Mouse (Mus musculus): ENCODE measurements around the gene Rhbdf1. TPM values are rescaled to one million over a fixed set of nuclear protein-coding genes. Genes with fewer than 3 reads are reported as not detected.
"Not testable (repeated sequence)": the region's sequence is repeated elsewhere in the genome, so short reads cannot be mapped to it uniquely, and the experiment has no call there.

The Rhbdf1 gene
- polyA plus RNA-seq, 1 experiment from 2014 or later = 39.5 TPM

GRCm38 (mm10) chr11:32219287-32219686, 2.8 kb downstream of the Rhbdf1 start:
- Histone ChIP-seq H3K4me1 (ENCODE audit: control insufficient read depth, insufficient read depth, low read length) (peaks cover 26% of the 10 kb centered on the region), H3K4me3 (ENCODE audit: low read length) (no peak overlapping the region), H3K4me2 (replicated peaks; ENCODE audit: low read depth, low read length) (no peak overlapping the region), H3K9ac (ENCODE audit: low read depth, low read length) (no peak overlapping the region), H3K36me3 (ENCODE audit: control insufficient read depth, insufficient read depth, low read length) (peaks cover 13% of the 10 kb centered on the region; the same call in 1 of the 2 replicates), H3K27me3 (ENCODE audit: control insufficient read depth, insufficient read depth, low read length) (no peaks in the 10 kb centered on the region), H3K9me3 (ENCODE audit: control insufficient read depth, low read length) (no peaks in the 10 kb centered on the region), H3K27ac (ENCODE audit: low read depth, low read length) (no peak overlapping the region)
- 91% methylated on average over 10 of the region's 10 CpGs for WGBS
- ATAC-seq (ENCODE audit: low FRiP score, low TSS enrichment) = no peak

GRCm38 (mm10) chr11:32218501-32219050, 3.5 kb downstream of the Rhbdf1 start:
- 65% methylated on average over 6 of the region's 6 CpGs for WGBS
- ATAC-seq (ENCODE audit: low FRiP score, low TSS enrichment) = no peak
- H3K9ac ChIP-seq (ENCODE audit: low read depth, low read length) = no peak overlapping the region
- no peak overlapping the region for H3K27ac ChIP-seq (ENCODE audit: low read depth, low read length)
- H3K27me3 ChIP-seq (ENCODE audit: control insufficient read depth, insufficient read depth, low read length) = no peaks in the 10 kb centered on the region
- peaks cover 25% of the 10 kb centered on the region for H3K4me1 ChIP-seq (ENCODE audit: control insufficient read depth, insufficient read depth, low read length)
- no peak overlapping the region for H3K4me2 ChIP-seq (replicated peaks; ENCODE audit: low read depth, low read length)
- H3K36me3 ChIP-seq (ENCODE audit: control insufficient read depth, insufficient read depth, low read length) = peaks cover 20% of the 10 kb centered on the region
- no peak overlapping the region for H3K4me3 ChIP-seq (ENCODE audit: low read length)
- H3K9me3 ChIP-seq (ENCODE audit: control insufficient read depth, low read length) = no peaks in the 10 kb centered on the region

DNA sequence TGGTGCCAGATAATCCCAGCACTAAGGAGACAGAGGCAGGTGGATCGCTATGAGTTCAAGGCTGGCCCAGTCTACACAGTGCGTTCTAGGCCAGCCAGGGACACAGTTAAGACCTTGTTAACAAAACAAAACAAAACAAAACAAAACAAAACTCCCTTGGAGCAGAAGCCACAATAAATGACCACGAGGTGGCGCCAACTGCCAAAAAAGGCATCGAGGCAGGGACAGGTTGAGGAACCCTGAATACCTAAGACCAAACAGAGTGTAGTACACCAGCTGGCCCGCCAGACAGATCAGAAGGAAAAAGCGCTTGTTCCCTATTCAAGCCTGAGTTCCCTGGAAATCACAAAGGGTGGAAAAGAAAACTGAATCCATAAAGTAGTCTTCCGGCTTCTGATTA, 5.2 kb downstream of the Rhbdf1 start:
- Histone ChIP-seq H3K4me3 (ENCODE audit: low read length) (no peak overlapping the region), H3K36me3 (ENCODE audit: control insufficient read depth, insufficient read depth, low read length) (peaks cover 37% of the 10 kb centered on the region), H3K4me2 (replicated peaks; ENCODE audit: low read depth, low read length) (no peak overlapping the region), H3K9ac (ENCODE audit: low read depth, low read length) (no peak overlapping the region), H3K9me3 (ENCODE audit: control insufficient read depth, low read length) (no peaks in the 10 kb centered on the region), H3K27me3 (ENCODE audit: control insufficient read depth, insufficient read depth, low read length) (no peaks in the 10 kb centered on the region), H3K27ac (ENCODE audit: low read depth, low read length) (no peak overlapping the region), H3K4me1 (ENCODE audit: control insufficient read depth, insufficient read depth, low read length) (peaks cover 13% of the 10 kb centered on the region; the same call in 1 of the 2 replicates)
- ATAC-seq (ENCODE audit: low FRiP score, low TSS enrichment) = no peak
- WGBS = 26% methylated on average over 8 of the region's 8 CpGs

DNA sequence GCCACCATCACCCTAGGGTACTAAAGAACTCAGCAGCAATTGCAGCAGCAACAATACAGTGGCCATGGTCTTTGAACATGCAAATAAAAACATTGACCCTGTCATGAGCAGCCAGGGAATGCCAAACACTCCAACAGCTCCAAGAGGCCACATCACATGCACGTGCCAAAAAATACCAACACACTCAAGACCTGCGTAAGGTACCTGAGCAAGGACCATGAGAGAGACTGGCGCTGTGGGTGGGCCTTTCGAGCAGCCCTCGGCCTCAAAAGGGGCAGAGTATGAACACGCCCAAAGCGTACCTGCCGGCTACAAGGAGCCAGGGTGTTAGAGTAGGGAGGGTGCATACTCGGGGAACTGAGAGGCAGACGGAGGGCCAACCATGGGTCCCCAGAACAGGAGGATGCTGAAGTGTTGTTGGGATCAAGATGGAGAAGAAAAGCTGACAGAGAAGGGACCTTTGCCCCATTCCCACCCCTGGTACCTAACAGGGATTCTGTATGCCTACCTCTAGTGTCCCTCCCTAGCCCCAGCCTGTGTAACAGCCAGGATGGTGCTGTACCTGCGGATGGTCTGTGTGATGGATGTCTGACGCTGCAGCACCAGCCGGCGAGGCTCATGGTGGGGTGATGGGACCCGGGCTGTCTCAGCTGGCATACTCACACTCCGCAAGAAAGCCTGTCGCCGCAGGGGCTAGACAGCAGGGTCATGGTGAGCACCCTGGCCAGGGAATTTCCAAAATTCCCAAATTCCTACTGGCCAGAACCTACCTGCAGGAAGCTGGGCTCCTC, 6.5 kb downstream of the Rhbdf1 start:
- Histone ChIP-seq H3K27me3 (ENCODE audit: control insufficient read depth, insufficient read depth, low read length) (no peaks in the 10 kb centered on the region), H3K9me3 (ENCODE audit: control insufficient read depth, low read length) (no peaks in the 10 kb centered on the region), H3K27ac (ENCODE audit: low read depth, low read length) (no peak overlapping the region), H3K4me2 (replicated peaks; ENCODE audit: low read depth, low read length) (no peak overlapping the region), H3K4me3 (ENCODE audit: low read length) (no peak overlapping the region), H3K4me1 (ENCODE audit: control insufficient read depth, insufficient read depth, low read length) (peaks cover 8% of the 10 kb centered on the region; the same call in 1 of the 2 replicates), H3K9ac (ENCODE audit: low read depth, low read length) (no peak overlapping the region), H3K36me3 (ENCODE audit: control insufficient read depth, insufficient read depth, low read length) (peaks cover 48% of the 10 kb centered on the region)
- WGBS = 94% methylated on average over 18 of the region's 18 CpGs
- no peak for ATAC-seq (ENCODE audit: low FRiP score, low TSS enrichment)

DNA sequence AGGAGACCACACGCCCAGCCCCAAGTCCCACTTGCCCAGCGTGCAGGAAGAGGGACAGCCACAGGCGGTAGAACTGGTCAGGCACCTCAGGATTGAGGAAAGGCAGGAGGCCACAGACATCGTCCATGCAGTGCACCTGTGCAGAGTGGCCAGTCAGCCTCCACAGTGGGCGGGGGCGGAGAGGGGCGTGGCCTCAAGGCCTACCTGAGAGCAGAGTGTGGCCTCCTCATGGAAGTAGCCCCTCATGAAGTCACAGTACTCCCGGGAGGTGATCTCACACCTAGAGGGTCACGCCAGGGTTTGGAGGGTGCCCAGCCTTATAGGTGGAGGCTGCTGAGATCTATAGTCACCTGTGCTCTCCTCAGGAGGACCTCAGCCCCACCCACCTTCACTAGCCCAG, 11.5 kb downstream of the Rhbdf1 start:
- Histone ChIP-seq H3K4me2 (replicated peaks; ENCODE audit: low read depth, low read length) (no peak overlapping the region), H3K9ac (ENCODE audit: low read depth, low read length) (no peak overlapping the region), H3K27ac (ENCODE audit: low read depth, low read length) (no peak overlapping the region), H3K4me3 (ENCODE audit: low read length) (no peak overlapping the region), H3K4me1 (ENCODE audit: control insufficient read depth, insufficient read depth, low read length) (peaks cover 4% of the 10 kb centered on the region; the same call in 1 of the 2 replicates), H3K9me3 (ENCODE audit: control insufficient read depth, low read length) (no peaks in the 10 kb centered on the region), H3K36me3 (ENCODE audit: control insufficient read depth, insufficient read depth, low read length) (peaks cover 74% of the 10 kb centered on the region), H3K27me3 (ENCODE audit: control insufficient read depth, insufficient read depth, low read length) (no peaks in the 10 kb centered on the region)
- 85% methylated on average over 9 of the region's 9 CpGs for WGBS
- ATAC-seq (ENCODE audit: low FRiP score, low TSS enrichment) = no peak

DNA sequence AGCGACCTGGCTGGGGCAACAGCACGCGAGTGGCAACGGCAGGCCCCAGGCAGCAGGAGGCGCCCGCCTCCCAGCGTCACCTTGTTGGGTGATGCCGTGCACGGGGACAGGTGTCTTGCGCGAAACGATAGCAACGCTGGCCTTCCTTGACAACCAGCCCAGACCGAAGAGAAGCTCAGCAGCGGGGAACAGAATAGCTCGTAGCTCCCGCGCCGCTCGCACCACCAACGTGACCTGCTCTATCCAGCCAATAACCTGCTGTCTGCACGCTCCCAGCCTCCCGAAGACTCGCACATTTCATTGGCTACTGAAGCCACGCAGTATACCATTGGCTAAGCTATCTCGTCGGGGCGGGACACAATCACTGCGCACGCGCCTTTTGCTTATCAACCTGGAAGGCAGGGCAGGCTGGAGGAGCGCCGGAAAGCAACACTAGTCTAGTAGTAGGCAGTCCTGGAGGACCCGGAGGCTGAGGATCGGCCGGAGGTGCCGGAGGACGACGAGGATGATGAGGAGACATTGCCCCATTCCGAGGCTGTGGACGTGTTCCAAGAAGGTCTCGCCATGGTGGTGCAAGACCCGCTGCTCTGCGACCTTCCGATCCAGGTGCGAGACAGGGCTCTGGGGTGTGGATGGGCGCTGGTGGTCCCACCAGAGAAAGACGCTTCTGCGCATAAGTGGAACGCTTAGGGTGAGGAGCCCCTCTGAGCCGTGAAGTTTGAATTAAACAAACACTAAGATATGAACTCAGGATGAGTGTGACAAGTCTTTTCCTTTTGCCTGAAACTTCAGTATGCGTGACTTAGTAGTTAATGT, 16.8 kb downstream of the Rhbdf1 start, which contains the start of gene Snrnp25:
Gene Snrnp25, plus strand, starts transcription at position 358 of the 816 bp plus-strand sequence.
- Histone ChIP-seq H3K27me3 (ENCODE audit: control insufficient read depth, insufficient read depth, low read length) (no peaks in the 10 kb centered on the region), H3K4me3 (ENCODE audit: low read length) (peak within 1 kb of the TSS; percentile 76), H3K36me3 (ENCODE audit: control insufficient read depth, insufficient read depth, low read length) (peaks cover 28% of the 10 kb centered on the region), H3K9ac (ENCODE audit: low read depth, low read length) (peak within 1 kb of the TSS; percentile 80), H3K4me2 (replicated peaks; ENCODE audit: low read depth, low read length) (peak within 1 kb of the TSS; percentile 82), H3K4me1 (ENCODE audit: control insufficient read depth, insufficient read depth, low read length) (peaks cover 5% of the 10 kb centered on the region; the same call in 1 of the 2 replicates), H3K27ac (ENCODE audit: low read depth, low read length) (no peak within 1 kb of the TSS), H3K9me3 (ENCODE audit: control insufficient read depth, low read length) (no peaks in the 10 kb centered on the region)
- under 1% methylated on average over 52 of the region's 52 CpGs for WGBS
- ATAC-seq (ENCODE audit: low FRiP score, low TSS enrichment) = peak; percentile 100

DNA sequence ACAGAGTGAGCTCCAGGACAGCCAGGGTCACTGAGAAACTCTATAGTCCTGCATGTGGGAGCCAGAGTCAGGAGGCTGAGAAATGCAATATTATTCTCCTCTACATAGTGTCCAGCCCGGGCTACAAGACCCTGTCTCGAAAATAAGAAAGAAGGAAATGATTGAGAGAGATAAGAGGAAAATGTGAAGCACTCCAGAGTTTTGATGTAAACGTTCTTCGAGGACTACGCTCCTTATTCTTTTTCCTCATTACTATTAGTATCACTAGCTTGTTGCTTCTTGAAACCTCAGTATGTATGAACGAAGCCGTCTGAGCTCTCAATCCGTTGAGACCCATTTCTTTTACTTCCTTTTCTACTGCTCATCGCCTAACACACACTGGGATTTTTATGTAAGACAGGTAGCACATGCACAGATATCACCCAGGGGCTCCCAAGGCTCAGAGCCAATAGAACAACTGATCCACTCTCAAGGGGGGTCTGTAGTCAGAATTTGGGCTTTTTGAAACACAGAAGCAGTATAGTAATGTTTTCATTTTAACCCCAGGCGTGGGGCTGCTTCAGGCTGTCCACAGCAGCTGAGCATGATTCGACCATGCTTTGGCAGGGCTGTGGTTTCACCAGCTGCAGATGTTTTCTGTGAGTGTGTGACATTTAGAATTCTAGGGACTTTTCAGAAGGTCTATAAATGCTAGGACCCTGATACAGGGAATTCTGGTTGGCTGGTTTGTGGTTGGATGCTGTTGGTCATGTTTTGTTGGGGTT, 20.0 kb downstream of the Rhbdf1 start:
- H3K4me3 ChIP-seq (ENCODE audit: low read length) = no peak overlapping the region
- H3K36me3 ChIP-seq (ENCODE audit: control insufficient read depth, insufficient read depth, low read length) = no peaks in the 10 kb centered on the region; the same call in 1 of the 2 replicates
- no peak for ATAC-seq (ENCODE audit: low FRiP score, low TSS enrichment)
- H3K9me3 ChIP-seq (ENCODE audit: control insufficient read depth, low read length) = no peaks in the 10 kb centered on the region
- WGBS = 80% methylated on average over 11 of the region's 11 CpGs
- peaks cover 5% of the 10 kb centered on the region; the same call in 1 of the 2 replicates for H3K4me1 ChIP-seq (ENCODE audit: control insufficient read depth, insufficient read depth, low read length)
- H3K4me2 ChIP-seq (replicated peaks; ENCODE audit: low read depth, low read length) = no peak overlapping the region
- H3K27ac ChIP-seq (ENCODE audit: low read depth, low read length) = no peak overlapping the region
- no peaks in the 10 kb centered on the region for H3K27me3 ChIP-seq (ENCODE audit: control insufficient read depth, insufficient read depth, low read length)
- H3K9ac ChIP-seq (ENCODE audit: low read depth, low read length) = no peak overlapping the region

- 65% methylated on average over 1 of the region's 1 CpGs for WGBS
Observed at GRCm38 (mm10) chr11:32200992-32201391, 21.1 kb downstream of the Rhbdf1 start.

More at GRCm38 (mm10) chr11:32200992-32201391, 21.1 kb downstream of the Rhbdf1 start:
- not testable (repeated sequence) for ATAC-seq (ENCODE audit: low FRiP score, low TSS enrichment); H3K9me3 ChIP-seq (ENCODE audit: control insufficient read depth, low read length); H3K4me3 ChIP-seq (ENCODE audit: low read length); H3K4me2 ChIP-seq (replicated peaks; ENCODE audit: low read depth, low read length); H3K9ac ChIP-seq (ENCODE audit: low read depth, low read length); H3K27ac ChIP-seq (ENCODE audit: low read depth, low read length); H3K36me3 ChIP-seq (ENCODE audit: control insufficient read depth, insufficient read depth, low read length); H3K27me3 ChIP-seq (ENCODE audit: control insufficient read depth, insufficient read depth, low read length); H3K4me1 ChIP-seq (ENCODE audit: control insufficient read depth, insufficient read depth, low read length)

Data from kidney, embryonic 14.5 days (tissue).